10 mouse cellular contexts compared by ENCODE assay signal in the genomic region with DNA sequence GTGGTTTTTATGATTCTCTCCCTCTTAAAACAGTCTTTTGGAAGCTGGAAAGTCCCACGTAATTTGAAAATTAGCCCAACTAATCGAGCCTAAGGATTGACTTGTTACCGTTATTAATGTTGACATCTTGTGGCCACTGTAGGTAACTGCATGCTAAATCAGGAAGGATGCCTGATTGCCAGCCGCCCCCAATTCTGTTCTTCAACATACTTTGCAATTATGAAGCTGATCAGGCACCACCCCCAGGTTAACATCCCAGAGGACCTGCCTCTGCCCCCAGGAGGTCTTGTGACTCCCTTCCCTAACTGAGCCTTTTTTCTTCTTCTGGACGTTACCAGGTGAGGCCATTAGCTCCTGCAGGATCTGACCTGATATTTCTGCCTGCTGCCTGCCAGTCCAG. TPM values are rescaled to one million over a fixed set of nuclear protein-coding genes. Genes with fewer than 3 reads are reported as not detected.
A peak's percentile ranks its signal among the peaks of the same experiment; 100 is the strongest.
DNase-seq lines count a peak whose midpoint lies in the region; ATAC-seq and TF ChIP-seq lines count a peak whose summit lies in the region.
"Had no signal": no experiment of that assay in that cellular context is flagged by ENCODE, and none has a peak within 500 bp of the region (broad histone marks: within the 10 kb centered on the region; RNA-seq: fewer than 3 reads in every experiment).

No protein-coding gene starts in this region.

- no peak for TF ChIP-seq POLR2A in MEL (IDR thresholded peaks at IDR 0.05; ENCODE audit: control insufficient read depth in 1 of 2, insufficient read depth in 1 of 2, low read depth in 1 of 2, low read length in 2 of 2, poor library complexity in 1 of 2)

- no peaks in the 10 kb centered on the region for H3K36me3 ChIP-seq in midbrain, embryonic 11.5 days (ENCODE audit: control insufficient read depth, insufficient read depth, low read length)
- no peaks in the 10 kb centered on the region for H3K36me3 ChIP-seq in midbrain, embryonic 13.5 days
- no peaks in the 10 kb centered on the region for H3K36me3 ChIP-seq in MEL (ENCODE audit: control insufficient read depth in 1 of 2, insufficient read depth in 2 of 2, low read length in 2 of 2)
- no peaks in the 10 kb centered on the region for H3K36me3 ChIP-seq in limb, embryonic 12.5 days
- H3K36me3 ChIP-seq: embryonic facial prominence, embryonic 12.5 days; liver, embryonic 13.5 days had no signal

- TF ChIP-seq CTCF in MEL (IDR thresholded peaks at IDR 0.05 in 2 of 3, conservative IDR thresholded peaks at IDR 0.05 in 1 of 3; ENCODE audit: control insufficient read depth in 1 of 3, insufficient read depth in 1 of 3, low read depth in 2 of 3, low read length in 3 of 3, poor library complexity in 1 of 3, severe bottlenecking in 1 of 3): peak; percentile 23 to 59 (median 48); a peak in 5 of 6 replicates

- H3K4me3 ChIP-seq in midbrain, embryonic 11.5 days (ENCODE audit: low read depth, low read length): no peak overlapping the region
- H3K4me3 ChIP-seq in midbrain, embryonic 13.5 days (replicated peaks): no peak overlapping the region
- no peak overlapping the region for H3K4me3 ChIP-seq in MEL (ENCODE audit: control insufficient read depth in 1 of 2, insufficient read depth in 1 of 2, low read depth in 2 of 2, low read length in 2 of 2)
- H3K4me3 ChIP-seq in limb, embryonic 12.5 days (replicated peaks): no peak overlapping the region
- H3K4me3 ChIP-seq: embryonic facial prominence, embryonic 12.5 days; liver, embryonic 13.5 days had no signal

- no peaks in the 10 kb centered on the region for H3K79me2 ChIP-seq in MEL (ENCODE audit: control insufficient read depth, insufficient read depth, low read length, poor library complexity)

- H3K4me1 ChIP-seq in midbrain, embryonic 11.5 days (ENCODE audit: control insufficient read depth, insufficient read depth, low read length): no peaks in the 10 kb centered on the region
- no peaks in the 10 kb centered on the region for H3K4me1 ChIP-seq in midbrain, embryonic 13.5 days (replicated peaks)
- no peaks in the 10 kb centered on the region for H3K4me1 ChIP-seq in MEL (ENCODE audit: control insufficient read depth in 1 of 2, insufficient read depth in 2 of 2, low read length in 2 of 2)
- peaks cover 14% of the 10 kb centered on the region for H3K4me1 ChIP-seq in limb, embryonic 12.5 days (replicated peaks)
- H3K4me1 ChIP-seq: liver, embryonic 13.5 days had no signal

- no peak overlapping the region for H3K4me2 ChIP-seq in midbrain, embryonic 11.5 days
- no peak overlapping the region for H3K4me2 ChIP-seq in midbrain, embryonic 13.5 days (replicated peaks)
- H3K4me2 ChIP-seq in limb, embryonic 12.5 days: peak overlapping the region; percentile 9; the same call in 1 of the 2 replicates
- H3K4me2 ChIP-seq: embryonic facial prominence, embryonic 12.5 days; liver, embryonic 13.5 days had no signal

- no peak overlapping the region for H3K9ac ChIP-seq in midbrain, embryonic 11.5 days (ENCODE audit: low read length)
- no peak overlapping the region for H3K9ac ChIP-seq in midbrain, embryonic 13.5 days (replicated peaks)
- H3K9ac ChIP-seq in MEL (ENCODE audit: control insufficient read depth, low read depth, low read length, poor library complexity, severe bottlenecking): no peak overlapping the region
- H3K9ac ChIP-seq in limb, embryonic 12.5 days (replicated peaks): no peak overlapping the region
- H3K9ac ChIP-seq: embryonic facial prominence, embryonic 12.5 days; liver, embryonic 13.5 days had no signal

- ATAC-seq in midbrain, embryonic 11.5 days (ENCODE audit: low FRiP score): no peak
- ATAC-seq in midbrain, embryonic 13.5 days: no peak
- ATAC-seq in hematopoietic stem cell, adult 5-6 weeks (replicated peaks in 1 of 2; ENCODE audit: insufficient read depth in 1 of 2, low FRiP score in 2 of 2, low TSS enrichment in 1 of 2, low read depth in 1 of 2, poor library complexity in 2 of 2, severe bottlenecking in 2 of 2): peak; percentile 37 to 56; a peak in 1 of 4 replicates
- ATAC-seq in limb, embryonic 12.5 days (ENCODE audit: insufficient number of reproducible peaks, insufficient read depth, low FRiP score, low TSS enrichment, low read depth): no peak

- TF ChIP-seq EP300 in MEL (IDR thresholded peaks at IDR 0.05; ENCODE audit: low read depth in 1 of 2, low read length in 2 of 2): no peak

- H3K27me3 ChIP-seq in midbrain, embryonic 11.5 days (ENCODE audit: control insufficient read depth, insufficient read depth, low read length): no peaks in the 10 kb centered on the region
- no peaks in the 10 kb centered on the region for H3K27me3 ChIP-seq in midbrain, embryonic 13.5 days
- H3K27me3 ChIP-seq in MEL (ENCODE audit: control insufficient read depth in 1 of 2, insufficient read depth in 2 of 2, low read length in 2 of 2): peaks cover 0 to 2% of the 10 kb centered on the region in 2 experiments; a peak in 3 of 4 replicates
- no peaks in the 10 kb centered on the region for H3K27me3 ChIP-seq in limb, embryonic 12.5 days
- H3K27me3 ChIP-seq: embryonic facial prominence, embryonic 12.5 days; liver, embryonic 13.5 days had no signal

- H3K27ac ChIP-seq in midbrain, embryonic 11.5 days (ENCODE audit: low read depth, low read length): no peak overlapping the region
- no peak overlapping the region for H3K27ac ChIP-seq in midbrain, embryonic 13.5 days
- no peak overlapping the region for H3K27ac ChIP-seq in MEL (ENCODE audit: control insufficient read depth, low read depth, low read length)
- H3K27ac ChIP-seq in limb, embryonic 12.5 days: no peak overlapping the region
- H3K27ac ChIP-seq: embryonic facial prominence, embryonic 12.5 days; liver, embryonic 13.5 days had no signal

- 41% methylated on average over 5 of the region's 5 CpGs for WGBS in midbrain, embryonic 11.5 days
- 46% methylated on average over 5 of the region's 5 CpGs for WGBS in midbrain, embryonic 13.5 days
- 18% methylated on average over 5 of the region's 5 CpGs for WGBS in limb, embryonic 12.5 days

- TF ChIP-seq RAD21 in MEL (IDR thresholded peaks at IDR 0.05; ENCODE audit: low read depth, low read length): peak; percentile 50

- no peaks in the 10 kb centered on the region for H3K9me3 ChIP-seq in midbrain, embryonic 11.5 days (ENCODE audit: control insufficient read depth, low read length)
- H3K9me3 ChIP-seq in midbrain, embryonic 13.5 days: no peaks in the 10 kb centered on the region
- no peaks in the 10 kb centered on the region for H3K9me3 ChIP-seq in MEL (replicated peaks; ENCODE audit: insufficient read depth, low read length)
- 0 out of 2 replicates have a peak, but pooled peaks cover 3% of the 10 kb centered on the region for H3K9me3 ChIP-seq in limb, embryonic 12.5 days
- H3K9me3 ChIP-seq: embryonic facial prominence, embryonic 12.5 days; liver, embryonic 13.5 days had no signal

- DNase-seq in midbrain, embryonic 11.5 days (ENCODE audit: low spot score, missing footprints): peak; percentile 81
- DNase-seq in MEL (ENCODE audit: low read depth, low spot score): peak; percentile 28
- peak; percentile 64 for DNase-seq in cerebellum, adult 8-10 months
- DNase-seq in c-Kit-positive CD71-positive TER-119-positive erythroid progenitor cells, embryonic 14.5 days (ENCODE audit: low spot score): no peak
- DNase-seq in urinary bladder, postnatal 4 days (ENCODE audit: low spot score in 2 of 2): no peak
- DNase-seq: liver, embryonic 13.5 days had no signal

TF ChIP-seq in MEL, 35 proteins besides CTCF, POLR2A, EP300 and RAD21:
- TF ChIP-seq POLR2AphosphoS5 (IDR thresholded peaks at IDR 0.05; ENCODE audit: borderline replicate concordance, low read depth, low read length) (no peak), SMC3 (IDR thresholded peaks at IDR 0.05; ENCODE audit: low read depth, low read length) (peak; percentile 63), ZC3H11A (IDR thresholded peaks at IDR 0.05; ENCODE audit: low read depth, low read length) (peak; percentile 23; the same call in 1 of the 2 replicates), ZNF384 (IDR thresholded peaks at IDR 0.05; ENCODE audit: low read depth, low read length) (no peak)
TF ChIP-seq in MEL: peak in this region for 2.

RNA-seq across cellular contexts. Expression of gene Cfap161, which starts 20.0 kb away (rescaled TPM):
- polyA plus RNA-seq in midbrain, embryonic 11.5 days (2014; fragmentation: Nextera tagmentation; extraction: Ambion mirVana): not detected in 2 replicates
- polyA plus RNA-seq in midbrain, embryonic 13.5 days (2015; fragmentation: Nextera tagmentation; extraction: Ambion mirVana): 0.26 and 0.89 TPM in 2 replicates
- total RNA-seq in MEL (2012; rRNA removed): not detected in 2 replicates
- polyA plus RNA-seq in MEL (2012; ENCODE audit: insufficient read depth in 1 of 2, insufficient read length in 2 of 2, low read depth in 1 of 2, low replicate concordance in 2 of 2, missing spikeins in 1 of 2): not detected
- total RNA-seq in hematopoietic stem cell, adult 5-6 weeks (2017): not detected in 2 replicates
- polyA plus RNA-seq in limb, embryonic 12.5 days (2016; fragmentation: Nextera tagmentation; extraction: Ambion mirVana): 0.32 and 0.45 TPM in 2 replicates
- polyA plus RNA-seq: liver, embryonic 13.5 days had no signal

RNA-seq across cellular contexts. Expression of gene Il16, which starts 29.2 kb away (rescaled TPM):
- polyA plus RNA-seq in midbrain, embryonic 11.5 days (2014; fragmentation: Nextera tagmentation; extraction: Ambion mirVana): 1.0 and 1.1 TPM in 2 replicates
- 0.74 and 0.88 TPM in 2 replicates for polyA plus RNA-seq in midbrain, embryonic 13.5 days (2015; fragmentation: Nextera tagmentation; extraction: Ambion mirVana)
- 0.04 TPM in 1 of 2 replicates, not detected in the other for total RNA-seq in MEL (2012; rRNA removed)
- under 1 TPM in 1 of 2 experiments, not detected in 1; 0.10 TPM for polyA plus RNA-seq in MEL (2012; ENCODE audit: insufficient read depth in 1 of 2, insufficient read length in 2 of 2, low read depth in 1 of 2, low replicate concordance in 2 of 2, missing spikeins in 1 of 2)
- total RNA-seq in hematopoietic stem cell, adult 5-6 weeks (2017): 93.8 and 124 TPM in 2 replicates
- polyA plus RNA-seq in limb, embryonic 12.5 days (2016; fragmentation: Nextera tagmentation; extraction: Ambion mirVana): 2.9 and 3.4 TPM in 2 replicates

Comparison
In these comparisons a context has a peak if more than half of its experiments do, and no peak if none do; other contexts are left out.
1. ATAC-seq: peak in hematopoietic stem cell, adult 5-6 weeks (2 of 2); none in midbrain, embryonic 11.5 days (single experiment), midbrain, embryonic 13.5 days (single experiment) and limb, embryonic 12.5 days (single experiment).
2. DNase-seq: peak in midbrain, embryonic 11.5 days (single experiment), MEL (single experiment) and cerebellum, adult 8-10 months (single experiment); none in c-Kit-positive CD71-positive TER-119-positive erythroid progenitor cells, embryonic 14.5 days (single experiment) and urinary bladder, postnatal 4 days (0 of 2).